In the genomic region with DNA sequence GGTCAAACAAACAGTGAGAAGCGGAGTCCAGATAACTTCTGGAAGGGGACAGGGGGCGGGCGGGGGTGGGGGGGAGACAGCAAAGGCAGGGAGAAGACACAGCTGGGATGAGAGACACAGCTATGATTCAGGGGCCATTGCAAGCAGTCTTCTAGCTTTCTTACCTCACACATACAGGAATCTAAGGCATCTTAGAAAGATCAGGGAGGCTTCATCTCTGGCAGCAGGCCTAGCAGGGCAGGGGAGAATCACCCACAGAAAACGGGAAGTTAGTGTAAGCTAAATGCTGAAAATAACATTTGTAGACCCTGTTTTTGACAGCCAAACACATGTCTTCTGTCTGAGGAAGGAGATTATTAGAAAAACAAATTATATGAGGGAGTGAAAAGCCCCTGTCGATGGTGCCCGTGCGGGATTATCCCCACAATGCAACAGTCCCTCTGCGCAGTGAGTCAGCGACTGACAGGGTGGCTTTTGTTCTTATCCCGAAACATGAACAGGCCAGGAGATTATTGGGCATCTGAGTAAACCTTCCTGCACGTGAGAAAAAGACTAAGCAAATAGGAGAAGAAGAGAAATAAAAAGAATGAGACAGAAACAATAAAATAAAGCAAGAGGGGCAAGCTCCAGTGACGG, we compare ENCODE assay signal across 10 mouse cellular contexts.
DNase-seq lines count a peak whose midpoint lies in the region; ATAC-seq and TF ChIP-seq lines count a peak whose summit lies in the region.
"Had no signal": no experiment of that assay in that cellular context is flagged by ENCODE, and none has a peak within 500 bp of the region (broad histone marks: within the 10 kb centered on the region; RNA-seq: fewer than 3 reads in every experiment).

No protein-coding gene starts in this region.

- no peak overlapping the region for H3K4me2 ChIP-seq in kidney, embryonic 14.5 days (replicated peaks; ENCODE audit: low read depth, low read length)
- H3K4me2 ChIP-seq in limb, embryonic 12.5 days = no peak overlapping the region
- H3K4me2 ChIP-seq: neural tube, embryonic 13.5 days had no signal

- H3K36me3 ChIP-seq in kidney, embryonic 14.5 days (ENCODE audit: control insufficient read depth, insufficient read depth, low read length) = no peaks in the 10 kb centered on the region
- peaks cover 0 to 7% of the 10 kb centered on the region in 2 experiments; a peak in 2 of 4 replicates for H3K36me3 ChIP-seq in MEL (ENCODE audit: control insufficient read depth in 1 of 2, insufficient read depth in 2 of 2, low read length in 2 of 2)
- H3K36me3 ChIP-seq in limb, embryonic 12.5 days = peaks cover 4% of the 10 kb centered on the region; the same call in 1 of the 2 replicates

- peaks cover 21% of the 10 kb centered on the region for H3K4me1 ChIP-seq in kidney, embryonic 14.5 days (ENCODE audit: control insufficient read depth, insufficient read depth, low read length)
- peaks cover 6 to 10% of the 10 kb centered on the region in 2 experiments for H3K4me1 ChIP-seq in MEL (ENCODE audit: control insufficient read depth in 1 of 2, insufficient read depth in 2 of 2, low read length in 2 of 2)
- peaks cover 50% of the 10 kb centered on the region for H3K4me1 ChIP-seq in limb, embryonic 12.5 days (replicated peaks)

- H3K9me3 ChIP-seq in kidney, embryonic 14.5 days (ENCODE audit: control insufficient read depth, low read length) = no peaks in the 10 kb centered on the region
- no peaks in the 10 kb centered on the region for H3K9me3 ChIP-seq in MEL (replicated peaks; ENCODE audit: insufficient read depth, low read length)
- peaks cover 7% of the 10 kb centered on the region; the same call in 1 of the 2 replicates for H3K9me3 ChIP-seq in limb, embryonic 12.5 days
- H3K9me3 ChIP-seq: neural tube, embryonic 13.5 days had no signal

- H3K4me3 ChIP-seq in kidney, embryonic 14.5 days (ENCODE audit: low read length) = no peak overlapping the region
- H3K4me3 ChIP-seq in MEL (ENCODE audit: control insufficient read depth in 1 of 2, insufficient read depth in 1 of 2, low read depth in 2 of 2, low read length in 2 of 2) = no peak overlapping the region
- H3K4me3 ChIP-seq in limb, embryonic 12.5 days (replicated peaks) = no peak overlapping the region
- H3K4me3 ChIP-seq: neural tube, embryonic 13.5 days had no signal

- 0 out of 2 replicates have a peak, but pooled peaks have one; percentile 8 for ATAC-seq in kidney, embryonic 14.5 days (ENCODE audit: low FRiP score, low TSS enrichment)
- peak; percentile 77 for ATAC-seq in common myeloid progenitor, adult 5-6 weeks (replicated peaks; ENCODE audit: low read depth, poor library complexity, severe bottlenecking)
- ATAC-seq in limb, embryonic 12.5 days (ENCODE audit: insufficient number of reproducible peaks, insufficient read depth, low FRiP score, low TSS enrichment, low read depth) = no peak
- no peak for ATAC-seq in frontal cortex, adult (ENCODE audit: low TSS enrichment)

- H3K27ac ChIP-seq in kidney, embryonic 14.5 days (ENCODE audit: low read depth, low read length) = peak overlapping the region; percentile 62; the same call in 1 of the 2 replicates
- no peak overlapping the region for H3K27ac ChIP-seq in MEL (ENCODE audit: control insufficient read depth, low read depth, low read length)
- H3K27ac ChIP-seq in limb, embryonic 12.5 days = peak overlapping the region; percentile 45; the same call in 1 of the 2 replicates

- TF ChIP-seq CTCF in MEL (IDR thresholded peaks at IDR 0.05 in 2 of 3, conservative IDR thresholded peaks at IDR 0.05 in 1 of 3; ENCODE audit: control insufficient read depth in 1 of 3, insufficient read depth in 1 of 3, low read depth in 2 of 3, low read length in 3 of 3, poor library complexity in 1 of 3, severe bottlenecking in 1 of 3) = no peak

- no peak for TF ChIP-seq EP300 in MEL (IDR thresholded peaks at IDR 0.05; ENCODE audit: low read depth in 1 of 2, low read length in 2 of 2)

- H3K9ac ChIP-seq in kidney, embryonic 14.5 days (ENCODE audit: low read depth, low read length) = no peak overlapping the region
- H3K9ac ChIP-seq in MEL (ENCODE audit: control insufficient read depth, low read depth, low read length, poor library complexity, severe bottlenecking) = no peak overlapping the region
- no peak overlapping the region for H3K9ac ChIP-seq in limb, embryonic 12.5 days (replicated peaks)
- H3K9ac ChIP-seq: neural tube, embryonic 13.5 days had no signal

- WGBS in kidney, embryonic 14.5 days = 53% methylated on average over 12 of the region's 12 CpGs
- WGBS in limb, embryonic 12.5 days = 68% methylated on average over 11 of the region's 12 CpGs

- DNase-seq in kidney, adult 9 months = no peak
- DNase-seq in MEL (ENCODE audit: low read depth, low spot score) = peak; percentile 84
- no peak for DNase-seq in right cerebral cortex, postnatal 4 days
- DNase-seq: embryo, embryonic 11 days; lung, postnatal 4 days had no signal

- TF ChIP-seq POLR2A in MEL (IDR thresholded peaks at IDR 0.05; ENCODE audit: control insufficient read depth in 1 of 2, insufficient read depth in 1 of 2, low read depth in 1 of 2, low read length in 2 of 2, poor library complexity in 1 of 2) = no peak

- no peaks in the 10 kb centered on the region for H3K79me2 ChIP-seq in MEL (ENCODE audit: control insufficient read depth, insufficient read depth, low read length, poor library complexity)

- no peaks in the 10 kb centered on the region for H3K27me3 ChIP-seq in kidney, embryonic 14.5 days (ENCODE audit: control insufficient read depth, insufficient read depth, low read length)
- H3K27me3 ChIP-seq in MEL (ENCODE audit: control insufficient read depth in 1 of 2, insufficient read depth in 2 of 2, low read length in 2 of 2) = no peaks in the 10 kb centered on the region
- no peaks in the 10 kb centered on the region for H3K27me3 ChIP-seq in limb, embryonic 12.5 days
- H3K27me3 ChIP-seq: neural tube, embryonic 13.5 days had no signal

- TF ChIP-seq RAD21 in MEL (IDR thresholded peaks at IDR 0.05; ENCODE audit: low read depth, low read length) = no peak

TF ChIP-seq in MEL, 35 proteins besides CTCF, POLR2A, EP300 and RAD21:
- TF ChIP-seq MXI1 (IDR thresholded peaks at IDR 0.05; ENCODE audit: low read depth, low read length) = peak; percentile 98
- peak; percentile 74 for TF ChIP-seq MAX (IDR thresholded peaks at IDR 0.05; ENCODE audit: low read length)
- no peak for TF ChIP-seq MAZ (IDR thresholded peaks at IDR 0.05; ENCODE audit: low read depth, low read length)
- peak; percentile 89 for TF ChIP-seq SIN3A (IDR thresholded peaks at IDR 0.05; ENCODE audit: low read length)

Comparison
In these comparisons a context has a peak if more than half of its experiments do, and no peak if none do; other contexts are left out.
1. ATAC-seq: peak in kidney, embryonic 14.5 days (single experiment) and common myeloid progenitor, adult 5-6 weeks (single experiment); none in limb, embryonic 12.5 days (single experiment) and frontal cortex, adult (single experiment).